Mouse (Mus musculus): ENCODE results near the gene Rchy1. TPM values are rescaled to one million over a fixed set of nuclear protein-coding genes. Genes with fewer than 3 reads are reported as not detected.

Gene Rchy1
- polyA plus RNA-seq (2012; ENCODE audit: insufficient read depth, insufficient read length, missing spikeins), result 41.0 and 48.8 TPM in 2 replicates

GRCm38 (mm10) chr5:91962639-91963440, at the start of gene Rchy1:
Gene Rchy1 (minus strand): TSS chr5:91963068.
- Histone ChIP-seq H3K4me3 (ENCODE audit: insufficient read depth, low read length) (peak within 1 kb of the TSS; percentile 81), H3K4me1 (ENCODE audit: control insufficient read depth, insufficient read depth, low read length) (peaks cover 16% of the 10 kb centered on the region), H3K27ac (ENCODE audit: insufficient read depth, low read depth, low read length) (peak within 1 kb of the TSS; percentile 97)
- TF ChIP-seq CTCF (IDR thresholded peaks at IDR 0.05; ENCODE audit: low read depth, low read length), result no peak
- no peak for TF ChIP-seq POLR2A (IDR thresholded peaks at IDR 0.05; ENCODE audit: borderline replicate concordance, low read depth, low read length)

DNA sequence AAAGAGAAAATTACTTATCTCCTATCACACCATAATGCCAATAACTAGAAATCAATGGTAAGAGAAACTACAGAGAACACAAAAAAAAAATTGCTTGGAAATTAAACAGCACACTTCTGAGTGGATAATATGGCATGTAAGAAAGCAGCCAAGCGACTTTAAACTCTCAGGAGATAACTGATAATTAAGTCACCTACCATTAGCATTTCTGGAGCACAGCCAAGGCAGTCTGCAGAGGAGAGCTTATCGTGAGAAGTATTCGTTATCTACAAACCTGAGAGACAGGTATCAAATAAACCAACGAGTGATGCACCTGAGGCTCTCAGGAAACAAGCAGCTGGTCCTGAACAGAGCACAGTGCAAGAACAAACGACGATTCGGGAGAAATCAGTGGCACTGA, 48.9 kb upstream of the Rchy1 start:
- H3K27ac ChIP-seq (ENCODE audit: insufficient read depth, low read depth, low read length), result no peak overlapping the region
- no peak for TF ChIP-seq CTCF (IDR thresholded peaks at IDR 0.05; ENCODE audit: low read depth, low read length)
- no peak for TF ChIP-seq POLR2A (IDR thresholded peaks at IDR 0.05; ENCODE audit: borderline replicate concordance, low read depth, low read length)
- no peaks in the 10 kb centered on the region for H3K4me1 ChIP-seq (ENCODE audit: control insufficient read depth, insufficient read depth, low read length)
- no peak overlapping the region for H3K4me3 ChIP-seq (ENCODE audit: insufficient read depth, low read length)

- TF ChIP-seq POLR2A (IDR thresholded peaks at IDR 0.05; ENCODE audit: borderline replicate concordance, low read depth, low read length), result no peak
- TF ChIP-seq CTCF (IDR thresholded peaks at IDR 0.05; ENCODE audit: low read depth, low read length), result no peak
- Histone ChIP-seq H3K27ac (ENCODE audit: insufficient read depth, low read depth, low read length) (no peak overlapping the region), H3K4me3 (ENCODE audit: insufficient read depth, low read length) (no peak overlapping the region), H3K4me1 (ENCODE audit: control insufficient read depth, insufficient read depth, low read length) (no peaks in the 10 kb centered on the region)
Observed at GRCm38 (mm10) chr5:92009827-92010226, 47.0 kb upstream of the Rchy1 start.

GRCm38 (mm10) chr5:92003011-92003410, 40.1 kb upstream of the Rchy1 start:
- no peak overlapping the region for H3K4me3 ChIP-seq (ENCODE audit: insufficient read depth, low read length)
- H3K4me1 ChIP-seq (ENCODE audit: control insufficient read depth, insufficient read depth, low read length), result peaks cover 7% of the 10 kb centered on the region
- TF ChIP-seq CTCF (IDR thresholded peaks at IDR 0.05; ENCODE audit: low read depth, low read length) (no peak), POLR2A (IDR thresholded peaks at IDR 0.05; ENCODE audit: borderline replicate concordance, low read depth, low read length) (no peak)
- H3K27ac ChIP-seq (ENCODE audit: insufficient read depth, low read depth, low read length), result no peak overlapping the region

DNA sequence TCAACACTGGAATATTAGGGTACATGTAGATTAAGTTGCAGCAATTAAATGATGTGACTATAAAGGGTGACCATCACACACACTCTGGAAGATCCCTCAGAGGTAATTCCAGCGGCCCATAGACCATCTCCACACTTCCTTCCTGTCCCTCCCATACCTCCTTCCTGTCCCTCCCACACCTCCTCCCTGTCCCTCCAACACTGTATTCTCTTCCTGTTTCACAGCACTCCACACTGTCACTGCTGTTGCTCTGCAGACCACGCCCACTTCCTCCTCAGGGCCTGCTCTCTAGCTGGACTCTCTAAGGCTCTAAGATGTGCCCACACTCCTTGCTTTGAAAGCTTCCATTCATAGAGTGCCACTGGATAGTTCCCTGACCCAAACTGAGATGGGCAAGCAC, 37.9 kb upstream of the Rchy1 start:
- Histone ChIP-seq H3K4me3 (ENCODE audit: insufficient read depth, low read length) (no peak overlapping the region), H3K4me1 (ENCODE audit: control insufficient read depth, insufficient read depth, low read length) (peaks cover 7% of the 10 kb centered on the region), H3K27ac (ENCODE audit: insufficient read depth, low read depth, low read length) (no peak overlapping the region)
- TF ChIP-seq CTCF (IDR thresholded peaks at IDR 0.05; ENCODE audit: low read depth, low read length) (no peak), POLR2A (IDR thresholded peaks at IDR 0.05; ENCODE audit: borderline replicate concordance, low read depth, low read length) (no peak)

DNA sequence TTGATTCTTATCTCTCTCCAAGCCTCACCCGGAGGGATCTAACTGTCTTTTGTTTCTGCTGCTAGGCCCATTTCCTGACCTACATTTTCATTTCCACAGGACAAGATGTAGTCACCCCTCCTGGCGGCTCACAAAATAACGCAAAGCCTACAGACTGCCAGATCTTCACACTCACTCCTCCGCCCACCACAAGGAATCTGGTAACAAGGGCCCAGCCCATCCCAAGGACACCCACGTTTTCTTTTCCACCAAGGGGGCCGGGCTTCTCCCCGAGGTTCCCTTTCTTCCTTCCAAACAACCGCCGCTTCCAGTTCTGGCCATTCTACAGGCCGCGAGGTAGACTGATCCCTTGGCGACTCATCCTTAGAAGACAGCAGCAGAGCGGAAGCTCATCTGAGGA, 31.7 kb upstream of the Rchy1 start:
- H3K4me3 ChIP-seq (ENCODE audit: insufficient read depth, low read length), result no peak overlapping the region
- no peak overlapping the region for H3K27ac ChIP-seq (ENCODE audit: insufficient read depth, low read depth, low read length)
- H3K4me1 ChIP-seq (ENCODE audit: control insufficient read depth, insufficient read depth, low read length), result no peaks in the 10 kb centered on the region
- TF ChIP-seq CTCF (IDR thresholded peaks at IDR 0.05; ENCODE audit: low read depth, low read length) (no peak), POLR2A (IDR thresholded peaks at IDR 0.05; ENCODE audit: borderline replicate concordance, low read depth, low read length) (no peak)

DNA sequence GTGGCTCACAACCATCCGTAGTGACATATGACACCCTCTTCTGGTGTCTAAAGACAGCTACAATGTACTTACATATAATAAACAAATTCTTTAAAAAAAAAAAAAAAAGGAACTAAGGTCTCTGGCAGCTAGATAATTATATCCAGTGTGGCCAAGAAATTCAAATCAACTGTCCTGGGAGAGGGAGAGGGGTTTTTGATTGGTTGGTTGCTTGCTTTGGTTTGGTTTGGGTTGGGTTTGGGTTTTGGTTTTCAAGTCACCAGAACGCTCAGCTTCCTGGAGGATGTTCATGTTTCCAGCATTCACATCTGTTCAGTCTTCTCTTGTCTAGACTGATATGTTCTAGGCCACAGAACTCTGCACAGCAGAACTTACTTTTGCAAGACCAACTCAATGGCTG, 30.2 kb upstream of the Rchy1 start:
- Histone ChIP-seq H3K4me3 (ENCODE audit: insufficient read depth, low read length) (no peak overlapping the region), H3K4me1 (ENCODE audit: control insufficient read depth, insufficient read depth, low read length) (no peaks in the 10 kb centered on the region), H3K27ac (ENCODE audit: insufficient read depth, low read depth, low read length) (no peak overlapping the region)
- TF ChIP-seq CTCF (IDR thresholded peaks at IDR 0.05; ENCODE audit: low read depth, low read length) (no peak), POLR2A (IDR thresholded peaks at IDR 0.05; ENCODE audit: borderline replicate concordance, low read depth, low read length) (no peak)

DNA sequence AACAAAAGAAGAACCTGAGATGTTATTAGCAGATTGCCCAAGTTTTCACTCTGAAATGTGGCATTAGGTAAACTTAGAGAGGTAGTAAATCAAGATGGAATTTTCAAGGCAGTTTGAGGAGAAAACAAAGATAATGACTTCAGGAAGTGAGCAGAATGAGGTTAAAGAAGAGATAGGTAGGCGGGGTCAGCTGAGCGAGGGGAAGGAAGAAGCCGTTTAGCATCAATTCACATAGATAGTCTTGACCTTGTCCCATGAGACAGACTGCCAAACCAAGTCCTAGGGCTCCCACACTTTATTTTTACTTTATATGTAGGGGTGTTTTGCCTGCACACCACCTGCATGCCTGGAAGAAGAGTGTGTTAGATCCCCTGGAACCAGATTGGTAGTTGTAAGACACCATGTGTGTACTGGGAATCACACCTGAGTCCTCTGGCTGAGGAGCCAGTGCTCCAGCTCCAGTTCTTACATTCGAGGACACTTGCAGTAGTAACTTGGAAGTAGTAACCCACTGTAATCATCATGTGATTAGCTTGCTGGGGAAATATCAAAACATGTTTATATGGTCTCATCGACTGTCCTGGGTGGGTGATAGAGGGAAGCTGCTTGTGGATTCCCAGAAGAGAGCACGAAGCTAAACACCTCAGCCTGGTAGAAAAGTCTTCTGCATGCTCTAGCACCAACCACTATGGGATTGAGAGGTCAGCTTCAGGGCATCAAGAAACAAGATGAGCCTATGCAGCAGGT, 28.5 kb upstream of the Rchy1 start:
- Histone ChIP-seq H3K4me1 (ENCODE audit: control insufficient read depth, insufficient read depth, low read length) (no peaks in the 10 kb centered on the region), H3K27ac (ENCODE audit: insufficient read depth, low read depth, low read length) (no peak overlapping the region), H3K4me3 (ENCODE audit: insufficient read depth, low read length) (no peak overlapping the region)
- TF ChIP-seq CTCF (IDR thresholded peaks at IDR 0.05; ENCODE audit: low read depth, low read length) (no peak), POLR2A (IDR thresholded peaks at IDR 0.05; ENCODE audit: borderline replicate concordance, low read depth, low read length) (no peak)

- Histone ChIP-seq H3K27ac (ENCODE audit: insufficient read depth, low read depth, low read length) (no peak overlapping the region), H3K4me1 (ENCODE audit: control insufficient read depth, insufficient read depth, low read length) (no peaks in the 10 kb centered on the region), H3K4me3 (ENCODE audit: insufficient read depth, low read length) (no peak overlapping the region)
- no peak for TF ChIP-seq CTCF (IDR thresholded peaks at IDR 0.05; ENCODE audit: low read depth, low read length)
- no peak for TF ChIP-seq POLR2A (IDR thresholded peaks at IDR 0.05; ENCODE audit: borderline replicate concordance, low read depth, low read length)
Observed at GRCm38 (mm10) chr5:91989261-91989660, 26.4 kb upstream of the Rchy1 start.

DNA sequence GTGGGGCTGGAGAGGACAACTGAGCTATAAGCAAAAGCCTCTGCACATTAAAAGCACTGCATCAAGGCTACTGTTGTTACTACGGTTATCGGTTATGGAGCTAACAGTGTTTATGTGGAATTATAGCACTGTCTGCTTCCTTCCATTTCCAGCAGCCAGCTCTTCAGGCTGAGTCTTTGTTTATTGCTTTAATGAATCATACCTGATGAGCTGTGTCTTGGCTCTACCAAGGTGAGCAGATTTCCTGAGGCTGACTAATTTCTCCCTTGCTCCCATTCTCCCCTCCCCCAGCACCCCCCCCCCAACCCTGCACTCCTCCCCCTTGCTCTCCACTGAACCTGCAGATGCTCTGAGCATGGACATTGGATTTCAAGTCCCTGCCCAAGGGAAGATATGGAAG, 24.9 kb upstream of the Rchy1 start:
- TF ChIP-seq POLR2A (IDR thresholded peaks at IDR 0.05; ENCODE audit: borderline replicate concordance, low read depth, low read length), result no peak
- no peak for TF ChIP-seq CTCF (IDR thresholded peaks at IDR 0.05; ENCODE audit: low read depth, low read length)
- H3K4me3 ChIP-seq (ENCODE audit: insufficient read depth, low read length), result no peak overlapping the region
- H3K27ac ChIP-seq (ENCODE audit: insufficient read depth, low read depth, low read length), result no peak overlapping the region
- H3K4me1 ChIP-seq (ENCODE audit: control insufficient read depth, insufficient read depth, low read length), result no peaks in the 10 kb centered on the region

All from bone marrow macrophage, adult 2 months (primary cell).